Mouse (Mus musculus) bone marrow macrophage, adult 2 months (primary cell): Measurements from ENCODE around the gene Snx11.

ENCODE experiments used
- CTCF ChIP-seq: IDR thresholded peaks from 2 replicates; pipeline ENCODE4 v1.5.1; 2012; ENCODE audit warnings: low read depth, mild to moderate bottlenecking, low read length, moderate library complexity
- POLR2A ChIP-seq: IDR thresholded peaks from 2 replicates; pipeline ENCODE4 v1.6.1; 2012; ENCODE audit warnings: mild to moderate bottlenecking, low read depth, low read length, borderline replicate concordance

- TF ChIP-seq CTCF: no peak
- no peak for TF ChIP-seq POLR2A
Measured at GRCm38 (mm10) chr11:96765645-96766044, 11.7 kb downstream of the Snx11 start.
